Mouse (Mus musculus): ENCODE measurements around the gene Hoxd9.

Gene Hoxd9

DNA sequence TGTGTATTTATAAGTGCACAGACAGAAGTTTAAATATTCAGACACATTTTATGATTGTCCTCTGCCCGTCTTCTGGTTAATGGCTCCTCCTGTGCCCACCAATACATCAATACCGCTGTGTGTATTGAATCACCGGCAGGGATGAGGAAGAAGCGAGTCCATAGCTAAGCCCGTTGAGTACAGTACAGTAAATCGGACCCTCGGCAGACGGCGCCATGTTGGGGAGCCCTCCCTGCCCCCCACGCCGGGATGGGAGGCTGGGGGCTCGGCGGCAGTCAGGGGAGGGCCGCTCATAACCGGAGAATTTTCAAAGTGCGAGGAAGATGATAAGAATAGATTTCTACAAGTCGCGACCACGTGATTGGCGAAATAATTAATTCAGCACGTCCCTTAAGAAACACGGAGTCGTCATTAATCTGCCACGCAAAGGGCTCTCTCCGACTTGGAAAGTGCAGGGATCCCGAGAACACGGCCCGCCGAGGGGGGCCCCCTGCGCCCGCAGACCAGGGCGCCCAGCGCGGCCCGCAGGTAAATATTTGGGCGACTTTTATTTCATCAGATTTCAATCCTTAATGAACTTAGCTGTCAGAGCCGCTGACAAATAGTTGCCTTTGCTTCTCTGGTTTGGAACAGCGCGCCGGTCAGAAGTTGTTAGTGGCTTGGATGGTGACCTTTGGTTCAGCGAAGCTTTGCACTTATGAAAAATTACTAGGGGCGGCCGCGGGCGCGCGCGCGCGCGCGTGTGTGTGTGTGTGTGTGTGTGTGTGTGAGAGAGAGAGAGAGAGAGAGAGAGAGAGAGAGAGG lies 35.2 kb downstream of the Hoxd9 start:
- DNase-seq (ENCODE audit: low read depth, low spot score), result no peak

- no peak for DNase-seq (ENCODE audit: low read depth, low spot score)
Measured at GRCm38 (mm10) chr2:74733317-74733661, 35.8 kb downstream of the Hoxd9 start.

GRCm38 (mm10) chr2:74733765-74734164 lies 36.2 kb downstream of the Hoxd9 start:
- no peak for DNase-seq (ENCODE audit: low read depth, low spot score)

GRCm38 (mm10) chr2:74734451-74734850 lies 36.9 kb downstream of the Hoxd9 start:
- no peak for DNase-seq (ENCODE audit: low read depth, low spot score)

- DNase-seq (ENCODE audit: low read depth, low spot score), result no peak
Measured at GRCm38 (mm10) chr2:74734996-74735811, 37.7 kb downstream of the Hoxd9 start.

DNA sequence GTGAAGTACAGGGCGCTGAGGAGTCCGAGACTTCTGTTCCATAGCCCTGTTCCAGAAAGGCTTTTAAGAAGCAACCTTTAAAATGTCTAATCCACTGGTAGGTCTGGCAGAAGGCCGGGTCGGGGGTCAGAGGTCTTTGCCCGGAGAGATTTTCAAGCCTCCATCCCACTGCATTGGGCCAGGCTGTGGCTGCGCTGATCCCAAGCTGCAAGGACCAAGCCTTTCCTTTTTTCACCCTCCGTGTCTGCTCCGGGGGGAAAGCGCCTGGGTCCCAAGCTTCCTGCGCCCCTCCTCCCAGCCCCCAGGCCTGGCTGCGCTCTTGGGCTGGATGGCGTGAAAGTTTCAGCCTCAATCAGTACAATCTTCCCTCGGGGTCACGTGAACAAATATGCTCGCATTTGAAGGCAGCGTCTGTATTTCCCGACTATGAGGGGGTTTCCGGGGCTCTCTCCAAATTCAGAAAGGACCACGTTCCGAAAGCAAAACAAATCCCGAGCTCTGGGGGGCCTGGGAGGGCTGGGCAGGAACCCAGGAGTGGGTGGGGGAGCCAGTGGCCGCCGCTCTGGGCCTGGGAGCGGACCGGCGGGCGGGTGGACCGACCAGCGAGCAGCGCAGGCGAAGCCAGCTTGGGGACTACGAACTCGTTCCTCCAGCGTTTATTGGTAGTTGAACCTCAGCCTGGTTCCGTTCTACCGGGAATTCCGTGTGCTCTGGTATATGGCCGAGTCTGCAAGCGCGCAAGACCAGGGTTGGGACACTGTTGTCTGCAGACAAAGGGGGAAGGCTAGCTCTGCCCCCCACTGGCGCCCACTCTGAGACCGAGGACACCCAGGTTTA lies 38.5 kb downstream of the Hoxd9 start:
- no peak for DNase-seq (ENCODE audit: low read depth, low spot score)

- no peak for DNase-seq (ENCODE audit: low read depth, low spot score)
Measured at GRCm38 (mm10) chr2:74736688-74737577, 39.4 kb downstream of the Hoxd9 start.

- DNase-seq (ENCODE audit: low read depth, low spot score), result no peak
Measured at GRCm38 (mm10) chr2:74737578-74738070, 40.1 kb downstream of the Hoxd9 start.

GRCm38 (mm10) chr2:74738623-74739475 lies 41.3 kb downstream of the Hoxd9 start:
- DNase-seq (ENCODE audit: low read depth, low spot score), result no peak

GRCm38 (mm10) chr2:74739476-74739800 lies 41.9 kb downstream of the Hoxd9 start:
- no peak for DNase-seq (ENCODE audit: low read depth, low spot score)

DNA sequence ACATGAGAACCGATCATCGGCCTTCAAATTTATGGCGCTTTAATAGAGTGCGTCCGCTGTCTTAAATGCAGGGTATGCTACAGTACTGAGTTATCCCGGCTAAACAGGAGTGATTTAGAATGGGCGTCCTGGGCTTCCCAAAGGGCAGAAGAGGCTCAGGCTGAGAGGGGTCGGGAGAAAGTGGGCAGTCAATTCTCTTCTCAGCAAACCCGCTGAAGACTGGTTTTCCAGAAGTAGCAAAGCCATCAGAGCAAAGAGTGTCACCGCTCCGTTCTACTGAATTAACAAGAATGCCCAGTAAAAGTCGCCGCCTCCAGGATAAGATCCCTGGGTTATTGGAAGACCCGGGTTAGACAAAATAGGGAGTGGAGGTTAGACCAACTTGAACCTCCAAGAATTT lies 42.3 kb downstream of the Hoxd9 start:
- DNase-seq (ENCODE audit: low read depth, low spot score), result no peak

DNA sequence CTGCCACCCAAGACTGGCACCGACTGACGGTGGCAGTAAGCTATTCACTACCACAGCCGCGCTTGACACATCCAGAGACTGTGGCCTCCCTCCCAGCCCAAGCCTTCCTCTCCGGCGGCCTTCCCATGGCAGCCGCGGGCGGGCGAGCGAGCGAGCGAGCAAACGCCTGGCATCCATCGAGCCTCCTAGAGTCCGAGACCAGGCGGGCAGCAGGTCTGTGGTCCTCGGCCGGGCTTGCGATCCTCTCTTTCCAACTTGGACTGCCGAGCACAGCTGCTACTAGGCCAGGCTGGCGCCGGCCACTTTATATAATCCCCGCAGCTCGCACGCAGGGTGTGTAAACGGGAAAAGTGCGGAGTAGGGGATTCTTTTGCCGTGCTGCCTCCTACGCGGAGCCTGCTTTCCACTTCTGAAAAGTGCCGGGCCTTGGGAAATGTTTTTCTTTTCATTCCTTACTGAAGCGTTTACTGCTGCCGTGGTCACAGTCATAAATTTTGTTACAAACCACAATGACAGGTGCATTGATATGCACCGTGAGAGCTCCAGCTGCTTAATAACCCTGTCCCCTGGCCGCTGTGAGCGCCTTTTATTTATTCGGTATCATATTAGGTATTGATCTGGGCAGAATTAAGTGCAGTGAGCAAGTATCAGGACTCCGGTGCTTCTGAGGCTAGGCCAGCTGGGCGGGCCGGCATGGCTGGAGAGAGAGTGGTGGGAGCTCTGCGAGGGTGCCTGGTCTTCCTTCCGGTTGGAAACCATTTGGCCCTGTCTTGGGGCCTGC lies 43.0 kb downstream of the Hoxd9 start:
- DNase-seq (ENCODE audit: low read depth, low spot score), result no peak

- no peak for DNase-seq (ENCODE audit: low read depth, low spot score)
Measured at GRCm38 (mm10) chr2:74741252-74741978, 43.9 kb downstream of the Hoxd9 start.

DNA sequence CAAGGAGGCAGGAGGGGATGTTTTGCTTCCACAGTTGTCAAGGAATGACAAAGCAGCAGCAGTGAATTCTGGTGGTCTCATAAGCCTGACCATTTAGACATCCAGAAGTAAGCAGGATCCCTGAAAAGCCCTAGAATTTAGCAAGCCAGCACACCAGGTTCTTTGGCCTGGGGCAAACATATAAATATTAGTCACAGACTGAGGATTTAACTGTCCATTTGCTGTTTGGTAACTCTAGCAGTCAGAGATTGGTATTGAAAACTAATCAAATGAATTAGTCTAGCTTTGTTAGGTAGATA lies 44.4 kb downstream of the Hoxd9 start:
- DNase-seq (ENCODE audit: low read depth, low spot score), result no peak

- no peak for DNase-seq (ENCODE audit: low read depth, low spot score)
Measured at GRCm38 (mm10) chr2:74745540-74746297, 48.2 kb downstream of the Hoxd9 start.

- no peak for DNase-seq (ENCODE audit: low read depth, low spot score)
Measured at GRCm38 (mm10) chr2:74746298-74746921, 48.9 kb downstream of the Hoxd9 start.

GRCm38 (mm10) chr2:74747006-74747405 lies 49.5 kb downstream of the Hoxd9 start:
- DNase-seq (ENCODE audit: low read depth, low spot score), result no peak

Measured in A20 (cell line).